Mouse (Mus musculus) midbrain, embryonic 13.5 days (tissue): ENCODE results near the gene En2. TPM values are rescaled to one million over a fixed set of nuclear protein-coding genes. Genes with fewer than 3 reads are reported as not detected.

Source experiments
- ATAC-seq: fragments of 200-750 bp; cut with Nextera tagmentation; 2 replicates; pipeline ENCODE4 v1.8.0; 2017; ENCODE audit warnings: mild to moderate bottlenecking, moderate TSS enrichment, moderate library complexity
- H3K27ac ChIP-seq: fragments of 300-500 bp; sonication (generic); 2 replicates; pipeline ENCODE4 v1.5.1; 2015; ENCODE audit warnings: inconsistent platforms, mild to moderate bottlenecking, moderate library complexity
- H3K27me3 ChIP-seq: fragments of 300-500 bp; sonication (generic); 2 replicates; pipeline ENCODE4 v1.6.1; 2015; ENCODE audit warnings: mild to moderate bottlenecking, inconsistent platforms
- H3K36me3 ChIP-seq: fragments of 300-500 bp; sonication (generic); 2 replicates; pipeline ENCODE4 v1.6.1; 2015; ENCODE audit warnings: mild to moderate bottlenecking, inconsistent platforms
- H3K4me1 ChIP-seq: fragments of 300-500 bp; sonication (generic); replicated peaks from 2 replicates; pipeline ENCODE4 v1.6.1; 2015; ENCODE audit warnings: inconsistent platforms
- H3K4me2 ChIP-seq: fragments of 300-500 bp; sonication (generic); replicated peaks from 2 replicates; pipeline ENCODE4 v1.6.1; 2015; ENCODE audit warnings: moderate library complexity, mild to moderate bottlenecking, inconsistent platforms
- H3K4me3 ChIP-seq: fragments of 300-500 bp; sonication (generic); replicated peaks from 2 replicates; pipeline ENCODE4 v1.5.1; 2015; ENCODE audit warnings: mild to moderate bottlenecking, inconsistent platforms
- H3K9ac ChIP-seq: fragments of 300-500 bp; sonication (generic); replicated peaks from 2 replicates; pipeline ENCODE4 v1.6.1; 2015; ENCODE audit warnings: mild to moderate bottlenecking, inconsistent platforms
- H3K9me3 ChIP-seq: fragments of 300-500 bp; sonication (generic); 2 replicates; pipeline ENCODE4 v1.6.1; 2016; ENCODE audit warnings: mild to moderate bottlenecking, inconsistent platforms
- WGBS: fragments of 180-500 bp; shearing (Covaris S2); methylation state at CpG from one replicate; pipeline ENCODE4 v1.1.7; 2015; 5-methylcytosine and 5-hydroxymethylcytosine counted together
- polyA plus RNA-seq: library from polyadenylated mRNA; unstranded; fragments of >200 nt; fragmentation: Nextera tagmentation; extraction: Ambion mirVana; gene quantifications from 2 replicates; pipeline ENCODE4 v1.2.1, GENCODE M21; 2015

The En2 gene
- polyA plus RNA-seq, 1 experiment from 2014 or later: 2.2 TPM

GRCm38 (mm10) chr5:28136438-28136837 is 29.1 kb upstream of the En2 start:
- peak; percentile 66 for ATAC-seq
- Histone ChIP-seq H3K9me3 (no peaks in the 10 kb centered on the region), H3K4me3 (no peak overlapping the region), H3K9ac (no peak overlapping the region), H3K4me2 (no peak overlapping the region), H3K27me3 (peaks cover 5% of the 10 kb centered on the region; the same call in 1 of the 2 replicates), H3K36me3 (no peaks in the 10 kb centered on the region), H3K4me1 (no peaks in the 10 kb centered on the region), H3K27ac (no peak overlapping the region)
- 39% methylated on average over 2 of the region's 2 CpGs for WGBS

DNA sequence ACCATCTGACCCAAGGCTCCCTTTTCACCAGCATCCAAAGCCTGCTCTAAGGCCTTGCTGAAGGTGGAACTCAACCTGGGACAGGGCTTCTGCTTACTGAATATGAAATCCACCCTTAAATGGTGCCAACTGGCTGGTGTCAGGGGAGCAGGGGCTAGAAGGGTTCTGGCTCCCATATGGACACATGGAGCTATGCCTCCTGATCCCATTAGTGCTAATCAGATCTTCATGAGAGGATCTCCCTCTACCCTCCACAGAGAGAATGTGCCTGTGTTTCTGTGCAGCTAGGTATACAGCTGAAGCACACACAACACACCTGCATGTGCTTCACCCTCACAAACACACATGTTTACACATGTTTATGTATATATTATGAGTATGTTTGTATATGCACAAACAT is 20.9 kb upstream of the En2 start:
- H3K9me3 ChIP-seq: no peaks in the 10 kb centered on the region
- no peak overlapping the region for H3K4me2 ChIP-seq
- no peaks in the 10 kb centered on the region for H3K4me1 ChIP-seq
- H3K36me3 ChIP-seq: no peaks in the 10 kb centered on the region
- no peak for ATAC-seq
- H3K9ac ChIP-seq: no peak overlapping the region
- H3K4me3 ChIP-seq: no peak overlapping the region
- no peak overlapping the region for H3K27ac ChIP-seq
- no peaks in the 10 kb centered on the region for H3K27me3 ChIP-seq

DNA sequence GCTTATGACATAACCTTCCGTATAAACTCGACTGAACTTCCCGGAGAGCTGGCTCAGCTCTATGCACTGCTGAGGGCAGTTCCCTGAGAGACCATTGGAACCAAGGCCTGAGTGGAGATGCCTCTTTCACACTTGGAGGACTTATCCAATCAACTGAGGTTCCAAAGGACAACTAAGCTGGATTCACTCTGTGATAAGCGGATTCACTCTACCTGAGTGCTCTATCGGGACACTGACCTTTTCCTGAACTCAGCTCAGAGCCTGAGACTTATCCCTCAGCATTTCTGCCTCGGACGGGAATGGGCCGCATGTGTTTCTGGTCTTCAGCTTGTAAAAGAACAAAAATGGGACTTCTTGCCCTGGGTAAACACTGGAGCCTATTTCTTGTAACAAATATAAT is 19.5 kb upstream of the En2 start:
- no peak overlapping the region for H3K4me3 ChIP-seq
- no peak overlapping the region for H3K9ac ChIP-seq
- ATAC-seq: no peak
- H3K27me3 ChIP-seq: no peaks in the 10 kb centered on the region
- H3K36me3 ChIP-seq: no peaks in the 10 kb centered on the region
- no peaks in the 10 kb centered on the region for H3K9me3 ChIP-seq
- H3K4me1 ChIP-seq: no peaks in the 10 kb centered on the region
- no peak overlapping the region for H3K27ac ChIP-seq
- 80% methylated on average over 8 of the region's 8 CpGs for WGBS
- H3K4me2 ChIP-seq: no peak overlapping the region

DNA sequence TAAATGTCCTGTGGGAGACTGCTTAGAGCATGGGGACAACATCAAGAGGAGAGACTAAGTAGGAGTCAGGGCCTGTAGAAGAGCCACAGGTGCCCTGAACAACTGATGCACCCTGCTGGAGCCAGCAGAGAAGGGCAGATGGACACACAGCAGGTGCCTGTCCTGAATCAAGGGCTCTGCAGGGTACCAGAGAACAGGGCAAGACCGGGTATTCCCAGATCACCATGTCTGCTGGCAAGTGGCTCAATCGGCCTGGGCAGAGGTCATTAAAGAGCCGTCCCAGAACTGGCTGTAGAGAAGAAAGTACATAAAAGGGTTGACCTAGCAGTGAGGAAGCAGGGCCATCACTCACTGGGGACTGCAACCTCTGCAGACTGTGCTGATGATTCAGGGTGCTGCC is 17.0 kb upstream of the En2 start:
- Histone ChIP-seq H3K4me1 (no peaks in the 10 kb centered on the region), H3K36me3 (no peaks in the 10 kb centered on the region), H3K4me2 (no peak overlapping the region), H3K27me3 (0 out of 2 replicates have a peak, but pooled peaks cover 8% of the 10 kb centered on the region), H3K4me3 (no peak overlapping the region), H3K27ac (no peak overlapping the region), H3K9ac (no peak overlapping the region), H3K9me3 (no peaks in the 10 kb centered on the region)
- no peak for ATAC-seq
- 39% methylated on average over 3 of the region's 3 CpGs for WGBS

GRCm38 (mm10) chr5:28149436-28149835 is 16.1 kb upstream of the En2 start:
- no peaks in the 10 kb centered on the region for H3K4me1 ChIP-seq
- H3K27ac ChIP-seq: no peak overlapping the region
- H3K27me3 ChIP-seq: peaks cover 17% of the 10 kb centered on the region
- H3K4me2 ChIP-seq: no peak overlapping the region
- no peak overlapping the region for H3K4me3 ChIP-seq
- 74% methylated on average over 3 of the region's 3 CpGs for WGBS
- no peak overlapping the region for H3K9ac ChIP-seq
- H3K9me3 ChIP-seq: no peaks in the 10 kb centered on the region
- ATAC-seq: no peak
- no peaks in the 10 kb centered on the region for H3K36me3 ChIP-seq

GRCm38 (mm10) chr5:28157044-28157730 is 8.3 kb upstream of the En2 start:
- ATAC-seq: no peak
- Histone ChIP-seq H3K27me3 (peaks cover 80% of the 10 kb centered on the region), H3K4me2 (peak overlapping the region; percentile 50), H3K9ac (no peak overlapping the region), H3K36me3 (no peaks in the 10 kb centered on the region), H3K27ac (no peak overlapping the region; the same call in 1 of the 2 replicates), H3K4me3 (no peak overlapping the region), H3K4me1 (peaks cover 34% of the 10 kb centered on the region), H3K9me3 (no peaks in the 10 kb centered on the region)
- 4% methylated on average over 9 of the region's 9 CpGs for WGBS

DNA sequence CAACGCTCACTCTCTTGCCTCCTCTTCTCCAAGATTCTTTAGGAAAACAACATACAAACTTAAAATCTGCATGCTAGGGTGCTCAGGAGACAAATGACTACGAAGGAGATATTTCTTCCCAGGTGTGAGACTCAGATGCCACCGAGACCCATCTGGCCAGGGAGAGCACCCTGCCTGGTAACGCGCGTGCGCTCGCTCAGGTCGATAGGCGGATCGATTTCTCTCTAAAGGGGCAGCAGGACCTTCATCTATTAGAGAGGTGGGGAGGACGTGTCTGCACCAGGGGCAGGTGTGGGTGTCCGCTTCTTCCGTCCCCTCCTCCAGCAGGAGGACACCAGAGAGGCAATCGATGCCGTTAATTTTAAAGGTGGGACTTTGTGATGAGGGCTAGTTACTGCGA is 7.7 kb upstream of the En2 start:
- H3K27ac ChIP-seq: peak overlapping the region; percentile 78
- WGBS: 2% methylated on average over 17 of the region's 17 CpGs

DNA sequence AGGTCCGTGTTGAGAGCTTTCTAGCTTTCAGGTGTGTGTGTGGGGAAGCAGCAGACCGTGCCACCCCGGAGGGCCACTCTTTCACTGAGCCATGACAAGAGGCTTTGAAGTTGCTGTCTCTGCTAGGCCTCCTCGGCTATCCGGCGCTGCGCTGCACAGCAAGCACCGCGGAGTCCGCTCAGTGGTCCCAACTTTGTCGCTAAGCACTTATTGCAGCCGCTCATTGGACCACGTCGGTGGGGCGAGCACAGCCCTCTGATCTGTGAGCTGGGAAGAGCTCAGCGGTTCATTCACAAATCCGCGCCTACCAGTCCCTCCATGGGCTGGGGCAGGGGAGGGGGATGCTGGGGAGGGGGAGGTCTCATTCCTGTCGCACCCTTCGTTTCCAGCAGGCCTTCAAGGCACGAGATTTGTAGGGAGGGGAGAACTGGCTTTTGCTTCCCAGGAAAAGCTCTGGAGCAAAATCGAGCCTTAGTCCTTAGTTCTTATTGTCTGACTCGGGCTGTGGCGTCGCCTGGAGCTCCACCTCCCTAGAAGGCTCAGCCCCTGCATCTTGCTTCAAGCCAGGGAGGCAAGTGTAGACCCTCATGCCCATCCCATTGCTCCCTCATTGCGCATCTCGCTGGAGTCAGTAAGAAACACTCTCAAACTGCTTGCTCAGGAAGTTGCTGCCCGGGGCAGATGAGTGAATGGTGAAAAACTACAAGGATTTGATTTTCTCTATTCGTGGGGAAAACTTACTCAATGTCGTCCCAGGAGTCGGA is 7.0 kb upstream of the En2 start:
- Histone ChIP-seq H3K4me2 (peak overlapping the region; percentile 50), H3K36me3 (no peaks in the 10 kb centered on the region), H3K9me3 (no peaks in the 10 kb centered on the region), H3K4me1 (peaks cover 37% of the 10 kb centered on the region), H3K4me3 (peak overlapping the region; percentile 25), H3K27me3 (peaks cover 84% of the 10 kb centered on the region), H3K27ac (peak overlapping the region; percentile 78), H3K9ac (peak overlapping the region; percentile 59)
- peak; percentile 90 for ATAC-seq
- under 1% methylated on average over 31 of the region's 31 CpGs for WGBS

More for the DNA sequence above, 7.7 kb upstream of the En2 start:
- Histone ChIP-seq H3K27me3 (peaks cover 83% of the 10 kb centered on the region), H3K36me3 (no peaks in the 10 kb centered on the region), H3K9ac (peak overlapping the region; percentile 37; the same call in 1 of the 2 replicates), H3K4me1 (peaks cover 37% of the 10 kb centered on the region), H3K4me3 (peak overlapping the region; percentile 25), H3K4me2 (peak overlapping the region; percentile 50), H3K9me3 (no peaks in the 10 kb centered on the region)
- peak; percentile 25 for ATAC-seq

DNA sequence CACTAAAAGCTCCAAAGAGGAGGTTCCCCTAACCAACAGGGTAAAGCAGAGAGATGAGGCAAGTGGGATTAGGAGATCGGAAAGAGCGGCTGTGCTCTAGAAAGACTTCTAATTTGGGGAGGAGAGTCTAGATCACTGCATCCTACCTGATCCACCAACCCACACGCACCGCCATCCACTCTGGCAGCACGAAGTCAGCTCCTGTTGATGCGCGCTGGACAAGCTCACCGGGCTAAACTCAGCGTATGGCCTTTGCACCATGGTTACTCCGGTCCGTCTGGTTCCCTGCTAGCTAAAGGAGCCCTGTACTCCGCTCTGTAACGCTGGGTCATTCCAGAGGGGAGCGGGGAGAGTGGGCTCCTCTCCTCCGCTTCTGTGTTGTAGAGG is 6.4 kb upstream of the En2 start:
- Histone ChIP-seq H3K27ac (peak overlapping the region; percentile 78), H3K4me2 (peak overlapping the region; percentile 50), H3K4me1 (peaks cover 40% of the 10 kb centered on the region), H3K36me3 (no peaks in the 10 kb centered on the region), H3K27me3 (peaks cover 84% of the 10 kb centered on the region), H3K4me3 (peak overlapping the region; percentile 25), H3K9ac (peak overlapping the region; percentile 59), H3K9me3 (no peaks in the 10 kb centered on the region)
- WGBS: 2% methylated on average over 15 of the region's 15 CpGs
- no peak for ATAC-seq

DNA sequence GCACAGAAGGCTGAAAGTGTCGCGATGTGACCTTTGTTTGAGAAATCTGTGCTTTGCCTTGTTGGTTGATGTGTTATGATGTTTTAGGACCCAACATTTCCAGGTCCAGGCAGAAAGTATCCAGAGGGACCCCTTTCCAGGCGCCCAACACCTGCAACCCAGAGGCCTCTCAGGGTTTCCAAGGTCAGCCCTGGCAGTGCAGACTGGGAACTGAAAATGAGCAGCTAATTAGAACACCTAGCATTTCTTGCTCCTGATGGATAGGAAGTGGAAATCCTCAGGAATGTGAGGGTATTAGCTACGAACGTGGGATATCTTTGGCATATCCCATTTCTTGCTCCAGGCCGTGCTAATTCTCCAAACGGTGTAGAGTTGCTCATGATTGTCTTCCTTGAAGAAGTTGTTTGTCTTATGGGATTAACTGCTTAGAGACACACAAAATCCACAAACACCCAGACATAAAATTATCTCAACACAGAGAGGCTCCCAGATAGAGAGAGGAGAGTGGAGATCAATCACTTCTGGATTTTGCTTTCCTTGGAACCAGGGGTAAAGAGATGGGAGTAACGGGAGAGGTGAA is 5.5 kb upstream of the En2 start:
- Histone ChIP-seq H3K9ac (peak overlapping the region; percentile 10; the same call in 1 of the 2 replicates), H3K27ac (peak overlapping the region; percentile 78), H3K9me3 (no peaks in the 10 kb centered on the region), H3K27me3 (peaks cover 85% of the 10 kb centered on the region), H3K36me3 (no peaks in the 10 kb centered on the region), H3K4me3 (no peak overlapping the region), H3K4me2 (peak overlapping the region; percentile 50), H3K4me1 (peaks cover 46% of the 10 kb centered on the region)
- no peak for ATAC-seq
- WGBS: 12% methylated on average over 8 of the region's 8 CpGs

DNA sequence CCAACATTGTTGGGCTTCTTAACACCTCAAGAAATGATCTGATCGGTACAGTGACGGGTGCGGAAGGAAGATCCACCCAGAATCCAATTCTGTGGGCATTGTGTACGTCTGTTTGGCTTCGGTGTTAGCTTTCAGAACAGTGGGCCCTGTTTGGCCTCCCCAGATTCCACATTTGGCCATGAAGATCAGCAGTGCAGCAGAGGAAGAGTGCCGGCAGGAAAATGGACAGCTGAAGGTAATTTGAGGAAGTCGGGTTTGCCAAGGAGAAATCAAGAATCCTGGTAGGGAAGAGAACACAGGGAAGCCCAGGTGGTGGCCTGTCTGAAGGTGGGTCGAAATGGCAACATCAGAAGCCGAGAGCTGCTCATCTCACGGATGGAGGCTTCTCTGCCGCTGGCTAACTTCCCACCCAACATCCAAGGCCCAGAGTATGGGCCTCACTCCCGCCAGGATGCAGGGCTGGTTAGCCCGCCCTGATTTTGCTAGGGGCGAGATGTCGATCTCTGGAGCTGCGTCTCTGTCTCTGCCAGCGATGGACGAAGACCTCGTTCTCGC is 4.0 kb upstream of the En2 start:
- peak overlapping the region; percentile 20 for H3K4me3 ChIP-seq
- H3K27me3 ChIP-seq: peaks cover 88% of the 10 kb centered on the region
- no peaks in the 10 kb centered on the region for H3K36me3 ChIP-seq
- WGBS: 6% methylated on average over 20 of the region's 20 CpGs
- peak overlapping the region; percentile 17; the same call in 1 of the 2 replicates for H3K27ac ChIP-seq
- peaks cover 58% of the 10 kb centered on the region for H3K4me1 ChIP-seq
- H3K9ac ChIP-seq: peak overlapping the region; percentile 62
- ATAC-seq: no peak
- H3K9me3 ChIP-seq: no peaks in the 10 kb centered on the region
- H3K4me2 ChIP-seq: peak overlapping the region; percentile 51

- ATAC-seq: no peak
- Histone ChIP-seq H3K9me3 (no peaks in the 10 kb centered on the region), H3K4me3 (peak overlapping the region; percentile 20), H3K36me3 (no peaks in the 10 kb centered on the region), H3K27ac (peak overlapping the region; percentile 4; the same call in 1 of the 2 replicates), H3K4me1 (peaks cover 63% of the 10 kb centered on the region), H3K9ac (peak overlapping the region; percentile 62), H3K4me2 (peak overlapping the region; percentile 51), H3K27me3 (peaks cover 88% of the 10 kb centered on the region)
- 2% methylated on average over 24 of the region's 24 CpGs for WGBS
Observed at GRCm38 (mm10) chr5:28161938-28162402, 3.5 kb upstream of the En2 start.
